ENCODE assay signal across 18 mouse cellular contexts in genomic region chr3:154125768-154126376, GRCm38 (mm10).
DNase-seq lines count a peak whose midpoint lies in the region; ATAC-seq lines count a peak whose summit lies in the region.
"Had no signal": no experiment of that assay in that cellular context is flagged by ENCODE, and none has a peak within 500 bp of the region (broad histone marks: within the 10 kb centered on the region; RNA-seq: fewer than 3 reads in every experiment).

No protein-coding gene starts in this region.

- ATAC-seq in forebrain, embryonic 13.5 days = no peak
- ATAC-seq in forebrain, embryonic 16.5 days = no peak
- peak; percentile 59; the same call in 1 of the 2 replicates for ATAC-seq in kidney, embryonic 16.5 days (ENCODE audit: low FRiP score, low TSS enrichment)
- ATAC-seq in midbrain, embryonic 13.5 days = peak; percentile 28
- ATAC-seq: liver, postnatal 0 days had no signal

- 27% methylated on average over 7 of the region's 7 CpGs for WGBS in forebrain, embryonic 13.5 days
- WGBS in forebrain, embryonic 16.5 days = 37% methylated on average over 7 of the region's 7 CpGs
- 44% methylated on average over 7 of the region's 7 CpGs for WGBS in kidney, embryonic 16.5 days
- 22% methylated on average over 7 of the region's 7 CpGs for WGBS in midbrain, embryonic 13.5 days

- H3K36me3 ChIP-seq in forebrain, embryonic 13.5 days (ENCODE audit: poor library complexity, severe bottlenecking) = no peaks in the 10 kb centered on the region
- no peaks in the 10 kb centered on the region for H3K36me3 ChIP-seq in forebrain, embryonic 16.5 days (ENCODE audit: control insufficient read depth, insufficient read depth)
- no peaks in the 10 kb centered on the region for H3K36me3 ChIP-seq in kidney, embryonic 16.5 days (ENCODE audit: insufficient read depth, low read length)
- no peaks in the 10 kb centered on the region for H3K36me3 ChIP-seq in midbrain, embryonic 13.5 days
- H3K36me3 ChIP-seq: heart, embryonic 12.5 days; neural tube, embryonic 13.5 days had no signal

- H3K27ac ChIP-seq in forebrain, embryonic 13.5 days = no peak overlapping the region
- no peak overlapping the region for H3K27ac ChIP-seq in forebrain, embryonic 16.5 days (ENCODE audit: low read length)
- peak overlapping the region; percentile 27 for H3K27ac ChIP-seq in kidney, embryonic 16.5 days (ENCODE audit: low read length)
- H3K27ac ChIP-seq in midbrain, embryonic 13.5 days = peak overlapping the region; percentile 65
- H3K27ac ChIP-seq: neural tube, embryonic 13.5 days; stomach, postnatal 0 days had no signal

- no peak overlapping the region for H3K9ac ChIP-seq in forebrain, embryonic 13.5 days
- no peak overlapping the region for H3K9ac ChIP-seq in forebrain, embryonic 16.5 days (replicated peaks; ENCODE audit: low read depth, low read length)
- no peak overlapping the region for H3K9ac ChIP-seq in kidney, embryonic 16.5 days (replicated peaks; ENCODE audit: low read length)
- no peak overlapping the region for H3K9ac ChIP-seq in midbrain, embryonic 13.5 days (replicated peaks)
- H3K9ac ChIP-seq: heart, embryonic 12.5 days; liver, postnatal 0 days; neural tube, embryonic 13.5 days had no signal

- H3K27me3 ChIP-seq in forebrain, embryonic 13.5 days = no peaks in the 10 kb centered on the region
- H3K27me3 ChIP-seq in forebrain, embryonic 16.5 days (replicated peaks; ENCODE audit: control insufficient read depth, insufficient read depth, low read length) = no peaks in the 10 kb centered on the region
- H3K27me3 ChIP-seq in kidney, embryonic 16.5 days (ENCODE audit: insufficient read depth, low read length) = no peaks in the 10 kb centered on the region
- H3K27me3 ChIP-seq in midbrain, embryonic 13.5 days = peaks cover 25% of the 10 kb centered on the region
- H3K27me3 ChIP-seq: heart, embryonic 12.5 days had no signal

- no peak for DNase-seq in kidney, postnatal 36 days
- peak; percentile 4 for DNase-seq in ZHBTc4 (ENCODE audit: low read depth, low spot score)
- DNase-seq in right cerebral cortex, postnatal 4 days = no peak
- DNase-seq: cerebellum, adult 9-11 months; gastrocnemius, postnatal 36 days; heart, postnatal 36 days; liver; liver, postnatal 0 days; lung, postnatal 14 days; right cerebral cortex, postnatal 14 days had no signal

- no peak overlapping the region for H3K4me3 ChIP-seq in forebrain, embryonic 13.5 days
- no peak overlapping the region for H3K4me3 ChIP-seq in forebrain, embryonic 16.5 days (replicated peaks; ENCODE audit: low read length)
- no peak overlapping the region for H3K4me3 ChIP-seq in kidney, embryonic 16.5 days (ENCODE audit: low read length)
- H3K4me3 ChIP-seq in midbrain, embryonic 13.5 days (replicated peaks) = no peak overlapping the region
- H3K4me3 ChIP-seq: erythroblast, embryonic 14.5 days; heart, embryonic 12.5 days; neural tube, embryonic 13.5 days had no signal

- 0 out of 2 replicates have a peak overlapping the region, but pooled peaks have one; percentile 1 for H3K4me2 ChIP-seq in forebrain, embryonic 13.5 days
- H3K4me2 ChIP-seq in forebrain, embryonic 16.5 days (ENCODE audit: low read length) = no peak overlapping the region
- H3K4me2 ChIP-seq in kidney, embryonic 16.5 days (replicated peaks; ENCODE audit: low read depth, low read length) = no peak overlapping the region; the same call in 1 of the 2 replicates
- H3K4me2 ChIP-seq in midbrain, embryonic 13.5 days (replicated peaks) = peak overlapping the region; percentile 23
- H3K4me2 ChIP-seq: heart, embryonic 12.5 days had no signal

- H3K4me1 ChIP-seq in forebrain, embryonic 13.5 days = peaks cover 21% of the 10 kb centered on the region
- H3K4me1 ChIP-seq in forebrain, embryonic 16.5 days (replicated peaks; ENCODE audit: control insufficient read depth, insufficient read depth, low read length) = peaks cover 10% of the 10 kb centered on the region
- peaks cover 16% of the 10 kb centered on the region for H3K4me1 ChIP-seq in kidney, embryonic 16.5 days (ENCODE audit: insufficient read depth, low read length)
- peaks cover 19% of the 10 kb centered on the region for H3K4me1 ChIP-seq in midbrain, embryonic 13.5 days (replicated peaks)

- no peaks in the 10 kb centered on the region for H3K9me3 ChIP-seq in forebrain, embryonic 13.5 days (replicated peaks)
- H3K9me3 ChIP-seq in forebrain, embryonic 16.5 days (ENCODE audit: control insufficient read depth, low read length) = no peaks in the 10 kb centered on the region
- H3K9me3 ChIP-seq in kidney, embryonic 16.5 days (ENCODE audit: low read length) = no peaks in the 10 kb centered on the region
- H3K9me3 ChIP-seq in midbrain, embryonic 13.5 days = no peaks in the 10 kb centered on the region
- H3K9me3 ChIP-seq: heart, embryonic 12.5 days; neural tube, embryonic 13.5 days had no signal

Comparison
In these comparisons a context has a peak if more than half of its experiments do, and no peak if none do; other contexts are left out.
1. H3K4me2 ChIP-seq: peak in forebrain, embryonic 13.5 days (single experiment) and midbrain, embryonic 13.5 days (single experiment); none in forebrain, embryonic 16.5 days (single experiment) and kidney, embryonic 16.5 days (single experiment).
2. ATAC-seq: peak in kidney, embryonic 16.5 days (single experiment) and midbrain, embryonic 13.5 days (single experiment); none in forebrain, embryonic 13.5 days (single experiment) and forebrain, embryonic 16.5 days (single experiment).
3. H3K27ac ChIP-seq: peak in kidney, embryonic 16.5 days (single experiment) and midbrain, embryonic 13.5 days (single experiment); none in forebrain, embryonic 13.5 days (single experiment) and forebrain, embryonic 16.5 days (single experiment).